Mouse (Mus musculus) splenic B cell, adult 2 months (primary cell): ENCODE data around the gene Rbm47.
A peak's percentile ranks its signal among the peaks of the same experiment; 100 is the strongest.

ENCODE experiments used
- DNase-seq: peaks from one replicate; pipeline ENCODE4 v3.0.0-alpha.2; 2011; ENCODE audit warnings: low read depth, low spot score
- H3K27me3 ChIP-seq: 2 replicates; pipeline ENCODE4 v1.6.1; 2012; ENCODE audit warnings: mild to moderate bottlenecking, low read length, moderate library complexity, mixed read lengths; ENCODE audit not compliant: control insufficient read depth, poor library complexity, insufficient read depth, severe bottlenecking
- H3K36me3 ChIP-seq: 2 replicates; pipeline ENCODE4 v1.6.1; 2012; ENCODE audit warnings: mild to moderate bottlenecking, low read length, moderate library complexity, mixed read lengths; ENCODE audit not compliant: control insufficient read depth, poor library complexity, insufficient read depth, severe bottlenecking

Rbm47 gene

GRCm38 (mm10) chr5:66036440-66037054 lies 136.4 kb downstream of the Rbm47 start:
- no peak for DNase-seq
- Histone ChIP-seq H3K27me3 (no peaks in the 10 kb centered on the region), H3K36me3 (no peaks in the 10 kb centered on the region)

- no peak for DNase-seq
- H3K27me3 ChIP-seq, result no peaks in the 10 kb centered on the region
- H3K36me3 ChIP-seq, result no peaks in the 10 kb centered on the region
Observed at GRCm38 (mm10) chr5:66034375-66035195, 138.3 kb downstream of the Rbm47 start.

GRCm38 (mm10) chr5:66032826-66033225 lies 140.1 kb downstream of the Rbm47 start:
- H3K36me3 ChIP-seq, result no peaks in the 10 kb centered on the region
- no peaks in the 10 kb centered on the region for H3K27me3 ChIP-seq
- no peak for DNase-seq

- Histone ChIP-seq H3K36me3 (no peaks in the 10 kb centered on the region), H3K27me3 (no peaks in the 10 kb centered on the region)
- no peak for DNase-seq
Observed at GRCm38 (mm10) chr5:66031699-66032098, 141.2 kb downstream of the Rbm47 start.

- no peak for DNase-seq
- Histone ChIP-seq H3K27me3 (no peaks in the 10 kb centered on the region), H3K36me3 (no peaks in the 10 kb centered on the region)
Observed at GRCm38 (mm10) chr5:66028232-66028631, 144.7 kb downstream of the Rbm47 start.

GRCm38 (mm10) chr5:66027206-66027605 lies 145.7 kb downstream of the Rbm47 start:
- Histone ChIP-seq H3K36me3 (no peaks in the 10 kb centered on the region), H3K27me3 (no peaks in the 10 kb centered on the region)
- no peak for DNase-seq

- no peaks in the 10 kb centered on the region for H3K27me3 ChIP-seq
- DNase-seq, result no peak
Observed at GRCm38 (mm10) chr5:66026796-66027195, 146.1 kb downstream of the Rbm47 start.

GRCm38 (mm10) chr5:66015449-66015961 lies 157.4 kb downstream of the Rbm47 start:
- no peak for DNase-seq
- Histone ChIP-seq H3K27me3 (no peaks in the 10 kb centered on the region), H3K36me3 (no peaks in the 10 kb centered on the region)

More at GRCm38 (mm10) chr5:66026796-66027195, 146.1 kb downstream of the Rbm47 start:
- no peaks in the 10 kb centered on the region for H3K36me3 ChIP-seq

- no peaks in the 10 kb centered on the region for H3K27me3 ChIP-seq
- no peaks in the 10 kb centered on the region for H3K36me3 ChIP-seq
- DNase-seq, result no peak
Observed at GRCm38 (mm10) chr5:66014437-66014836, 158.5 kb downstream of the Rbm47 start.

GRCm38 (mm10) chr5:66013999-66014398 lies 158.9 kb downstream of the Rbm47 start:
- H3K36me3 ChIP-seq, result no peaks in the 10 kb centered on the region
- H3K27me3 ChIP-seq, result no peaks in the 10 kb centered on the region
- no peak for DNase-seq

- H3K36me3 ChIP-seq, result no peaks in the 10 kb centered on the region
- no peaks in the 10 kb centered on the region for H3K27me3 ChIP-seq
- no peak for DNase-seq
Observed at GRCm38 (mm10) chr5:66008245-66008967, 164.5 kb downstream of the Rbm47 start.

- DNase-seq, result peak; percentile 40
- Histone ChIP-seq H3K27me3 (no peaks in the 10 kb centered on the region), H3K36me3 (no peaks in the 10 kb centered on the region)
Observed at GRCm38 (mm10) chr5:66005041-66005678, 167.8 kb downstream of the Rbm47 start.

GRCm38 (mm10) chr5:66004134-66004925 lies 168.6 kb downstream of the Rbm47 start, which contains the start of gene 9130230L23Rik:
TSS of gene 9130230L23Rik (minus strand) at chr5:66004285.
- Histone ChIP-seq H3K27me3 (no peaks in the 10 kb centered on the region), H3K36me3 (no peaks in the 10 kb centered on the region)
- DNase-seq, result no peak

GRCm38 (mm10) chr5:66001232-66001631 lies 171.7 kb downstream of the Rbm47 start:
- peak; percentile 15 for DNase-seq
- H3K36me3 ChIP-seq, result no peaks in the 10 kb centered on the region
- no peaks in the 10 kb centered on the region for H3K27me3 ChIP-seq
